Mouse (Mus musculus) heart, adult 2 months (tissue): Measurements from ENCODE around the gene 1700025G04Rik.

Experiments used
- CTCF ChIP-seq: fragments of 200-600 bp; IDR thresholded peaks from 2 replicates; pipeline ENCODE4 v1.8.1; 2022; ENCODE audit warnings: antibody characterized with exemption, mild to moderate bottlenecking, moderate library complexity
- EP300 ChIP-seq: fragments of 200-500 bp; IDR thresholded peaks from 2 replicates; pipeline ENCODE4 v1.6.1; 2011; ENCODE audit warnings: low read depth, low read length, control low read depth; ENCODE audit not compliant: insufficient read depth

GRCm38 (mm10) chr1:151892008-151892407 is 197.9 kb downstream of the 1700025G04Rik start:
- TF ChIP-seq CTCF: no peak
- no peak for TF ChIP-seq EP300
